Mouse (Mus musculus) liver, adult 2 months (tissue): ENCODE data around the gene Myo16. TPM values are rescaled to one million over a fixed set of nuclear protein-coding genes. Genes with fewer than 3 reads are reported as not detected.
A peak's percentile ranks its signal among the peaks of the same experiment; 100 is the strongest.

Source experiments
- DNase-seq: peaks from one replicate; pipeline ENCODE4 v3.0.0-alpha.2; 2011; ENCODE audit warnings: low read depth, low spot score; ENCODE audit errors: extremely low read depth
- H3K27ac ChIP-seq: fragments of 200-500 bp; replicated peaks from 2 replicates; pipeline ENCODE4 v1.5.1; 2012; ENCODE audit warnings: low read depth, mild to moderate bottlenecking, control low read depth, inconsistent platforms, low read length; ENCODE audit not compliant: insufficient read depth
- H3K27me3 ChIP-seq: fragments of 200-500 bp; 2 replicates; pipeline ENCODE4 v1.6.1; 2012; ENCODE audit warnings: mild to moderate bottlenecking, moderate library complexity, low read length, inconsistent platforms; ENCODE audit not compliant: control insufficient read depth, insufficient read depth
- H3K36me3 ChIP-seq: fragments of 200-500 bp; 2 replicates; pipeline ENCODE4 v1.6.1; 2012; ENCODE audit warnings: low read length, inconsistent platforms; ENCODE audit not compliant: control insufficient read depth, insufficient read depth
- H3K4me1 ChIP-seq: fragments of 200-500 bp; 2 replicates; pipeline ENCODE4 v1.6.1; 2011; ENCODE audit warnings: low read length; ENCODE audit not compliant: control insufficient read depth, insufficient read depth
- H3K4me3 ChIP-seq: fragments of 200-500 bp; 2 replicates; pipeline ENCODE4 v1.5.1; 2011; ENCODE audit warnings: low read depth, mild to moderate bottlenecking, control low read depth, low read length, moderate library complexity; ENCODE audit not compliant: insufficient read depth
- H3K79me2 ChIP-seq: fragments of 200-500 bp; 2 replicates; pipeline ENCODE4 v1.6.1; 2012; ENCODE audit warnings: inconsistent platforms, mild to moderate bottlenecking, low read length, moderate library complexity; ENCODE audit not compliant: control insufficient read depth, insufficient read depth
- H3K9ac ChIP-seq: fragments of 200-500 bp; 2 replicates; pipeline ENCODE4 v1.6.1; 2012; ENCODE audit warnings: low read depth, mild to moderate bottlenecking, control low read depth, inconsistent platforms, low read length
- CTCF ChIP-seq: fragments of 200-500 bp; IDR thresholded peaks from 2 replicates; pipeline ENCODE4 v1.5.1; 2011; ENCODE audit warnings: low read depth, low read length, control low read depth
- POLR2A ChIP-seq: fragments of 200-500 bp; IDR thresholded peaks from 2 replicates; pipeline ENCODE4 v1.6.1; 2011; ENCODE audit warnings: low read length, control low read depth; ENCODE audit not compliant: insufficient read depth; ENCODE audit errors: extremely low read depth
- WGBS: fragments of 180-500 bp; shearing (Covaris S2); methylation state at CpG from one replicate; pipeline ENCODE4 v1.1.7; 2018; 5-methylcytosine and 5-hydroxymethylcytosine counted together
- polyA plus RNA-seq: library from polyadenylated mRNA; depleted of rRNA; stranded (reverse); fragments of >200 nt; gene quantifications from 2 replicates; pipeline ENCODE4 v1.2.3, GENCODE M21; 2012
- total RNA-seq: library from RNA; depleted of rRNA; stranded (reverse); fragments of >200 nt; gene quantifications from 2 replicates; pipeline ENCODE4 v1.2.3, GENCODE M21; 2014

Gene Myo16
- total and polyA plus RNA-seq, 2 experiments: not detected

GRCm38 (mm10) chr8:10405469-10405868 lies 251.8 kb downstream of the Myo16 start:
- Histone ChIP-seq H3K27ac (no peak overlapping the region), H3K36me3 (no peaks in the 10 kb centered on the region), H3K79me2 (no peaks in the 10 kb centered on the region), H3K4me3 (no peak overlapping the region), H3K9ac (no peak overlapping the region), H3K27me3 (no peaks in the 10 kb centered on the region), H3K4me1 (no peaks in the 10 kb centered on the region)
- WGBS: 34% methylated on average over 8 of the region's 8 CpGs
- TF ChIP-seq POLR2A (no peak), CTCF (peak; percentile 74)
- DNase-seq: peak; percentile 8

GRCm38 (mm10) chr8:10409043-10409442 lies 255.3 kb downstream of the Myo16 start:
- 84% methylated on average over 9 of the region's 9 CpGs for WGBS
- DNase-seq: no peak
- TF ChIP-seq POLR2A (no peak), CTCF (no peak)

GRCm38 (mm10) chr8:10411511-10411910 lies 257.8 kb downstream of the Myo16 start:
- no peak for TF ChIP-seq POLR2A
- no peak for TF ChIP-seq CTCF
- 64% methylated on average over 4 of the region's 4 CpGs for WGBS
- Histone ChIP-seq H3K27ac (no peak overlapping the region), H3K27me3 (no peaks in the 10 kb centered on the region), H3K36me3 (no peaks in the 10 kb centered on the region), H3K9ac (no peak overlapping the region), H3K4me3 (no peak overlapping the region), H3K79me2 (no peaks in the 10 kb centered on the region), H3K4me1 (no peaks in the 10 kb centered on the region)
- no peak for DNase-seq

More at GRCm38 (mm10) chr8:10409043-10409442, 255.3 kb downstream of the Myo16 start:
- H3K27ac ChIP-seq: no peak overlapping the region
- no peaks in the 10 kb centered on the region for H3K79me2 ChIP-seq
- H3K4me1 ChIP-seq: no peaks in the 10 kb centered on the region
- H3K36me3 ChIP-seq: no peaks in the 10 kb centered on the region
- no peak overlapping the region for H3K4me3 ChIP-seq
- H3K27me3 ChIP-seq: no peaks in the 10 kb centered on the region
- H3K9ac ChIP-seq: no peak overlapping the region

GRCm38 (mm10) chr8:10413881-10414280 lies 260.2 kb downstream of the Myo16 start:
- no peak for DNase-seq
- H3K4me1 ChIP-seq: no peaks in the 10 kb centered on the region
- H3K4me3 ChIP-seq: no peak overlapping the region
- no peak for TF ChIP-seq CTCF
- TF ChIP-seq POLR2A: no peak
- no peaks in the 10 kb centered on the region for H3K27me3 ChIP-seq
- no peak overlapping the region for H3K9ac ChIP-seq
- no peaks in the 10 kb centered on the region for H3K36me3 ChIP-seq
- no peaks in the 10 kb centered on the region for H3K79me2 ChIP-seq
- WGBS: 85% methylated on average over 8 of the region's 8 CpGs
- H3K27ac ChIP-seq: no peak overlapping the region

- H3K36me3 ChIP-seq: no peaks in the 10 kb centered on the region
- H3K27me3 ChIP-seq: no peaks in the 10 kb centered on the region
- no peak overlapping the region for H3K9ac ChIP-seq
- DNase-seq: peak; percentile 48
- 14% methylated on average over 6 of the region's 6 CpGs for WGBS
- no peaks in the 10 kb centered on the region for H3K4me1 ChIP-seq
- no peaks in the 10 kb centered on the region for H3K79me2 ChIP-seq
- H3K27ac ChIP-seq: no peak overlapping the region
- TF ChIP-seq POLR2A (no peak), CTCF (peak; percentile 88)
- H3K4me3 ChIP-seq: no peak overlapping the region
These were observed 261.0 kb downstream of the Myo16 start for GRCm38 (mm10) chr8:10414684-10415212.

GRCm38 (mm10) chr8:10415288-10415687 lies 261.6 kb downstream of the Myo16 start:
- H3K27me3 ChIP-seq: no peaks in the 10 kb centered on the region
- WGBS: 32% methylated on average over 7 of the region's 7 CpGs
- no peak overlapping the region for H3K9ac ChIP-seq
- no peaks in the 10 kb centered on the region for H3K4me1 ChIP-seq
- no peak for DNase-seq
- H3K36me3 ChIP-seq: no peaks in the 10 kb centered on the region
- H3K79me2 ChIP-seq: no peaks in the 10 kb centered on the region
- no peak for TF ChIP-seq POLR2A
- TF ChIP-seq CTCF: no peak
- H3K4me3 ChIP-seq: no peak overlapping the region
- no peak overlapping the region for H3K27ac ChIP-seq
